Mouse (Mus musculus): ENCODE data around the gene Crlf1.

The Crlf1 gene

DNA sequence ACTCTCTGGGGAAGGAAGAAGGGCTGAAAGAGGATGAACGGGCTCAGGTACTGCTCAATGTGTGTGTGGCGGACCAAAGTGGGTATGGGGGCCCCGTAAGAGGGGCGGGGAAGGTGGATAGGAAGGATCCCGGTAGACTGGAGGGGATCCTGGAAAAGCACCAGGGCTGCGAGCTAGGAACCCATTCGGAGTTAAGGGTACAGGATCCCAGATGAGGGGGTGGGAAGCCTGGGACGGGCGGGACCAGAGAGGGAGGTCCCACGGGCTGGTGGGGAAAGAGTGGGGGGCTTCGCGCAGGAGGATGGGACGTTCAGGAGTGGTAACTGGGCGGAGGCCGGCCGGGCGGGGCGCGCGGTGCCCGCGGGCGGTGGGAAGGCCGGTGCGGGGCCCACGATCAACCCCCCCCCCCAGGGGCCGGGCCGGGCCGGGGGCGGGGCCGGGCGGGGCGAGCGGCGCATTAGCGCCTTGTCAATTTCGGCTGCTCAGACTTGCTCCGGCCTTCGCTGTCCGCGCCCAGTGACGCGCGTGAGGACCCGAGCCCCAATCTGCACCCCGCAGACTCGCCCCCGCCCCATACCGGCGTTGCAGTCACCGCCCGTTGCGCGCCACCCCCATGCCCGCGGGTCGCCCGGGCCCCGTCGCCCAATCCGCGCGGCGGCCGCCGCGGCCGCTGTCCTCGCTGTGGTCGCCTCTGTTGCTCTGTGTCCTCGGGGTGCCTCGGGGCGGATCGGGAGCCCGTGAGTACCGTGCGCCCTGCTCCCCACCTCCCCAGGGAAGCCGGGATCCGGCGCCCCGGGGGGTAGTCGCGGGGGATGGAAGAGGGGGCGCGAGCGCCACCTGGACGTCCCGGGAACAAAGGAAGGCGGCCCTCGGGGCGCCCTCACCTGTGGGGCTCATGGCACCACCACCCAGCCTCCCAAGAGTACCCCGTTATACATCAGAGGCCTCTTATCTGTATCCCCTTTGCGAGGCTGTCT is at the start of gene Crlf1:
Gene Crlf1, plus strand, starts transcription at position 495 of the 977 bp plus-strand sequence.
- DNase-seq (ENCODE audit: inconsistent ontology term), result no peak

DNA sequence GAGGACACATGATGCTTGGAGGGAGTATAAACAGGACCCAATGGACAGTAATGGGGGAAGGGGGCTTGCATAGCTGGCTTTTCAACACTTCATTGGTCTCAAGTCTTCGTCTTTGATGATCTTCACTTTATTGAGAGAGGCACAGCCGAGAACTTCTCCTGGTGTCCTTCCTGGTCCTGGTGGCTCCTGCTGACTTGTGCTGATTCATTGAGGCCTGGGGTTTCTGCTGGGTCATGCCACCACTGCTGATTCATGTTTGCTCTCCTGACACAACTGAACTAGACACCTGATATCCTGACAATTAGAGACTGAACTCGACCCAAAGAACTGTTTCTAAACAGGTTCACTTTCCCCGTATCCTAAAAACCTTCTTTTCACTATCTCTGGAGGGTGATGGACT is 49.6 kb upstream of the Crlf1 start:
- no peak for DNase-seq (ENCODE audit: inconsistent ontology term)

DNA sequence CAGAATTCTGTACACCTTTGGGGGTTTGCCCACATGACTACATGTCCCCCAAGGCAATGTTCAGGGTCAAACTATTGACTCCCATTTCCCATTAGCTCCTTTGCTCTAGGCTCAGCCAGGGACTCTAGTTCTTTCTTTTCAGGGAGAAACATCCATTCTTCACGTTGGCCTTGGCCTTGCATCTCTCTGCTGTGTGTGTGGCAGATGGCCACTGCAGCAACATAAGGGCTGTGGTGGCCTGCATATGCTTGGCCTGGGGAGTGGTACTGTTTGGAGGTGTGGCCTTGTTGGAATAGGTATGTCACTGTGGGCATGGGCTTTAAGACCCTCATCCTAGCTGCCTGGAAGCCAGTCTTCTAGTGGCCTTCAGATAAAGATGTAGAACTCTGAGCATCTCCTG is 47.0 kb upstream of the Crlf1 start:
- DNase-seq (ENCODE audit: inconsistent ontology term), result no peak

DNA sequence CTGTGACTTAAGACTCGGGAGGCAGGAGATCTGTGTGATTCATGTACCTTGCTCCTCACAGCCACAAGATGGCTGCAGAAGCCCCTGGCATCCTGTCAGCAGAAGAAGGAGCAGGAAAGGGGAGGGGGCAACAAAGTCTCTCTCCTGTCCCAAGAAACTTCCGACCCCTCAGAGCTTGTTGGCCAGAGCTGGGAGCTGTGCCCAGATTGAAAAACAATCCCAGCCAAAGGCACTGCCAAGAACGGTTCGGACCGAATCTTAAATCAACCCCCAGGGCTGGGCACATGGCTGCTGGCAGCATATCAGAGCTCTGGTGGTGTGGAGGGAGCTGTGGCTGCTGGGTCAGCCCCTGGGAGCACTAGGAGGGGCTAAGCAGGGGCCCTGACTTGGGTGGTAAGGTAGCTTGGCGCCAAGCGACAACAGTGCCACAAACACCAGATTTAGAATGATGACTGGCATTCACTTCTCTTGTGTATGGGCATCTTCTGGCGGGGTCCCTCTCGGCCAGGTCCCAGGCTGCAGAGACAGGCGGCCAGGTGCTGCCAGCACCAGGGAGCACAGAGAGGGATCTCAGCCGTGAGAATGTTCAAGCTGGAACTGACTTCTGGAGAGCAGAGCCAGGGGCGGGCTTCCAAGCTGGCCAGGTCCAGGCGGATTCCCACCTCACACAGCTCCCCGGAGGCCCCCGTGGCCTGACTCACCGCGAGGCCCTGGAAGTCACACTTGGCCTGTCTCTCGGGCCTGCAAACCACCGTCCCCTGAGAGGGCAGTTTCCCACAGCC is 45.1 kb upstream of the Crlf1 start:
- DNase-seq (ENCODE audit: inconsistent ontology term), result peak; percentile 64

DNA sequence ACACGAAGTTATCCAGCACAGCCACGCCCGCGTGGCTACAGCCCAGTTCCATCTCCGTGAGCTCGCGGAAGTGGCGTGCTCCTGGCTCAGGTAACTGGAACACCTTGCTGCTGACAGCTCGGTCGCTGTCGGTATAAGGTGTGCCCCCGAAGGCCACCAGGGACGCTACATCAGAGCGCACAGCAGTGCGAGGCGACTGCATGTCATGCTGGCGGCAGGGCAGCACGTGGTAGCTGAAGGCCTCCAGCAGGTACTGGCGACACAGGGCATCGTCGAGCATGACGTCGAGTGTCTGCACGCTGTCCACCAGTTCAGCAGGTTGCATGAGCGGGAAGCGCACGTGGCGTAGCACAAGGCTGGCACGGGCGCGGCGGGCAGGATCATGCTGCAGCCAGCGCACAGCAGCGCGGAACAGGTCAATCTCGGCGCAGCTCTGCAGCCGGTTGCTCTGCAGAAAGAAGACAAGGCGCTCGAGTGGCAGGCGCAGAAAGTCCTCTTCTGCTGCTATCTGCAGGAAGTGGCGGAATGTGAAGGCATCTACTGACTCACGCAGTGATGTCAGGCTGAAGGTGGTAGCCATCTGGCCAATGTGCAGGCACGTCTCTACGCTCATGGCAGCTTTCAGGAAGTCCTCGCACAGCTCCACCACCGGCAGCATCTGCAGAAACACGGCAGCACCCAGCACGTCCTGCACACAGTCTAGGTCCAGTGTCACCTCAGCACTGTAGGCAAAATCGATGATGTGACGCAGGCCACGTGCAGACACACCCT is 40.6 kb upstream of the Crlf1 start:
- no peak for DNase-seq (ENCODE audit: inconsistent ontology term)

DNA sequence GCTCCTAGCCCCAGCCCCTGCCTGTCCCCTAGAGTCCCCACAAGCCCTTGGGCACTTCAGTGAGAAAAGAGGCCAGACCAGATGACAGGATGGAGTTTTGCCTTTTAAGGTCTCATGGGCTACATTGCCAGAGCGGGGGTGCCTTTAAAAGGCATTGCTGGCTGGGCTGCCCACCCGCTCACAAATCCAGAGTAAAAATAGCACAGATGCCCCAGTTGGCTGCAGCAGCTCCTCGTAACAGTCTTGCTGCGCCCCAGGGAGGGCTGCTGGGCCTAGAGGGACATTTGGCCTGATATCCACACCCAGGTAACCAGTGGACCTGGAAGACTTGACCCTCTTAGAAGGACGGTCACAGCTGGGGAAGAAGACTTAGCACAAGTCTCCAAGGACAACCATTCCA is 39.1 kb upstream of the Crlf1 start:
- no peak for DNase-seq (ENCODE audit: inconsistent ontology term)

DNA sequence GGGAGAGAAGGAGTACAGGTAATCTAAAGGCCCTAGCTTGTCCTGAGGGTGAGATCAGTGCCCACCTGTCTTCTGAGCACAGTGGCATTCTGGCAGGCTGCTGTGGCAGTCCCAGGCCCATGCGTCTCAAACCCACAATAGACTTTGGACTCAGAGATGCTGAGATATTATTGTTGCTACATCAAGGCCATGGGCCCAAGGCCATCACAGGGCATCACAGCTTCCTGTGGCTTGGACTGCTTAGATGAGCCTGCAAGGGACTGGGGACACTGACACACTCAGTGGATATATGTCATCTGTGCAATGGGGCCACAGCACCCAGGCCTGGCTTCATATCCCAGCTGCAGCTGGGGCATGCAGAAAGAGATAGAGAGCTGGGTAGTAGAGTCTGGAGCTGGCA is 36.0 kb upstream of the Crlf1 start:
- DNase-seq (ENCODE audit: inconsistent ontology term), result no peak

DNA sequence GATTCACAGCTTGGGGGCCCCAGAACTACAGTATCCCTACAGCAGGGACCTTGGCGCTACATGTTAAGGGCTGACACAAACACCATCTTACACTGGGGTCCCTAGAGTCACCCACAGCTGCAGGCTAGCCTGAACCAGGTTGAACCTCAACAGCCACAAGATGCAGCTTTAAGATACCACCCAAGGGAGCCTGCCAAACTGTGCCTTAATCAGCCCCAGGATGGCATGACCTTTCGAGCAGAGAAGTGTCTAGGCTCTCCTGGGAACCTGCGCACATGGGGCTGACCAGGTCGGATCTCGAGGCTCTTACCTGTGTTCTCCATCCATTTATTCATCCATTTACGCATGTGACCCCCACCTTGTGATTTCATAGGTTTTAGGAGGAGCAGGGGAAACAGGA is 35.1 kb upstream of the Crlf1 start:
- no peak for DNase-seq (ENCODE audit: inconsistent ontology term)

DNA sequence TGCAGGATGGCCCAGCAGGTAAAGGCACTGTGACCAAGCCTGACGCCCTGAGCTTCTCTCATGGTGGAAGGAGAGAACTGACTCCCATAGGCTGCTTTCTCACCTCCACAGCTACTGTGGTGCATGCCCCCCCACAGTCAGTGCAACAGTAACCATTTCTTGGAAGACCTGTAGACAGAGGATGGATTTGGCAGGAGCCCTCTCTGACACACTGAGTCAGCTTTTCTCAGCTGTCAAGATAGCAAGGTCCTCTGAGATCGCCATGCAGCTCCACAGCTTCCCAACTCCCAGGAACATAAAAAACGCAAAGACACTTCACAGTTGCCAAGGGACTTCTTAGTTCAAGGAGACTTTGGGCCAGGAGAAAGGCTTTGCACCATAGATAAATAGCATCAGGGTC is 34.5 kb upstream of the Crlf1 start:
- DNase-seq (ENCODE audit: inconsistent ontology term), result no peak

DNA sequence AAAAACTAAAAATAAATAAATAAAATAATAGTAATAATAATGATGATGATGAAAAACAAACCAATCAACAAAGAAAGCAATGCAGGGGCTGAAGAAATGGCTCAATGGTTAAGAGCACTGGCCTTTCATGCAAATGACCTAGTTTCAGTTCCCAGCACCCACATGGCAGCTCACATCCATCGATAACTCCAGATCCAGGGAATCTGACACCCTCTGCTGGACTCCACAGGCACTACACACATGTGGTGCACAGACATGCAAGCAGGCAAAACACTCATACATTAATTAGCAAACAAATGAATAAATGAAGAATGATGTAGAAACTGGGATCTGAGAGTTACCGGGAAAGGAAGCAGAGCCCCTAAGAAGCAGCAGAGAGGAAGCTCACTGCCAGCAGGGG is 33.3 kb upstream of the Crlf1 start:
- DNase-seq (ENCODE audit: inconsistent ontology term), result no peak

DNA sequence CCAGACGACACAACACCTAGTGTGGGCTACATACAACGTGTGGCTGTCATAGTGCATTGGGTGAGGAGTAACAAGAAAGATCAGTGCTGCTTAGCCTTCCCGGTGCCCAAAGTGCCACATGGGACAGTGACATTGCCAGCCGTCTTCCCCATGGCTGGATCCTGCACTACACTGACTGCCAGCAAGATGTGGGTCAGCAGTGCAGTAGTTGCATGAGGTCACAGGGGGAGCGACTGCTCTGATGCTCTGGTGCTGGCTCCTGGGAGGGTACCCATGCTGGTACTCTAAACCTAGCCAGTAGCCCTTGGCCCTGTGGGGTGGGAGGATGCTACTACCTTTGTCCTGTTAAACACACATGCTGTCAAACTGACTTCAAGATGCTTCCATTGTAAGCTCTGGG is 32.8 kb upstream of the Crlf1 start:
- DNase-seq (ENCODE audit: inconsistent ontology term), result no peak

DNA sequence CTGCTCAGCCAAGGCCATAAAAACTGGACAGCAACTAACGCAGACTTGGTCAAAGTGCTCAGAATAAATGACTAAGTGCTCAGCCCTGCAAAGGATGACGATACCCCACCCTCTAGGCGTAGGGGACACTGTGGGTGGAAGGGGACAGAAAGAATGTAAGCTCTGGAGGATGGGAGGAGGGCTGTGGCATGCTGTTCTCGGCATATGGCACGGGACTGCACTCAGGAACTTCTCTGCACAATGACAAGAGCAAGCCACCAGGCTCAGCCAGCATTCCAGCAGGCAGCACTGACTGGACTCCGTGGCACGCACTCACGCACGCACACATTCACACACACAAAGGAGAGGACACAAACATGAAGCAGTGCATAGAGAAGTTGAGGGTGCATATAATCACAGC is 32.4 kb upstream of the Crlf1 start:
- peak; percentile 91 for DNase-seq (ENCODE audit: inconsistent ontology term)

DNA sequence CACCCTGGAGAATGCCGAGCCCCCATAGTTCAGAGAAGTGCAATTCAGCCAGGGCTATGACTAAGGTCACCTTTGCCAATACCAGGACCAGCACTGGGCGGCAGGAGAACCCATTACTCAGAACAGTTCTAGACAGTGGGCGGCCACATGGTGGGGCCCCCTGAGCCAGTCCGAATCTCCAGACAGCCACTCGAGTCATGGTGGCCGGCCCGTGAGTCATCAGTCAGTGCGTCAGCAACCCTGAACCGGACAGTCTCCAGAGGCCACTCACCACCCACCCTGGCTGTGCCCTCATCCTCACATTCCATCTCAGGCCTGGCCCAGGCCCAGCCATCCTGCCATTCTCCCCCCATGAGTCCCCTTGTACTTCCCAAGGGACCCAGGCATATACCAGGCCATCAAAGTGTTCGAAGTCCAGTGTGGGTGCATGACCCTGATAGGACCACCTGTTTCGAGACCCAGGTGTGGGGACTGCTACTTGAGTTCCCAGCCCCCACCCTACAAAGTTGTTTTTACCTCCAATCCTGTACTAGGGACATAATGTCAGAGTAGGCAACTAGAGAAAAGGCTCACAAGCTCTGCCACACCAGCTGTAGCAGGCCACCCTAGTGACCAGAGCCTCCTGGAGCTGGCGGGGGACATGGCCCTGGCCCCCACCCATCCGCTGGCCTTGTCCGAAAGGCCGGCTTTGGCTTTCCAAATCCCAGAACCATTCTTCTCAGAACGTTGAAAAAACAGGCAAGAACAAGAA is 31.0 kb upstream of the Crlf1 start:
- peak; percentile 90 for DNase-seq (ENCODE audit: inconsistent ontology term)

DNA sequence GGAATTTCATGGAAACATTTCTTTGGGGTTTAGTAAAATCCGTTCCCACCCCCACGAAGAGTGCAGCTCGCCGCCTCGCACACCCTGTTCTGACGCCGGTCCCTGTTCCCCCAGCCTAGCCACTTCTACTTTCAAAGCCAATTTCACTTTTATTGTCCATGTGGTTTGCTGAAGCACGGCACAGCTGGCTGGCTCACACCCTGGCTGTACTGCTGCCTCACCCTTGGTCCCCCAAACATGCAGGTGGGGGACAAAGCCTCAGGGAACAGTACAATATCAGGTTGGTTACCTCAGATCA is 30.5 kb upstream of the Crlf1 start:
- DNase-seq (ENCODE audit: inconsistent ontology term), result no peak

DNA sequence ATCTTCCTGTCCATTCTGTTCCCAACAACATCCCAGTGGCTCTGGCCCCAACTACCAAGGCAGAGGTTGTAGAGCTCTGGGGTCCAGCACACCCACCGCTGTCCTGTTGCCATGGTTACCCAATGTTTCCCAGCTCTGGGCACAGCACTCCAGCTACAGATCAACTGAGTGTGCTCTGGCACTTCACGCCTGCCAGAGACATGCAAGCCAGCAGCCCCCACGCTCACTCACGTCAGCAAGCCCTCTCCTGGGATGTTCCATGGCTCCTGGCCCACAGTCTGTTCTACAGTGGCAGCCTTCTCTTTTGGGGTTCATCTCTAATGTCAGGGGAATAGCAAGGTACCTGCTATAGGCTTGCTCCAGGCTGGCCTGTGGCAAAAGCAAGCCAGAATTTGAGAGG is 29.7 kb upstream of the Crlf1 start:
- DNase-seq (ENCODE audit: inconsistent ontology term), result no peak

DNA sequence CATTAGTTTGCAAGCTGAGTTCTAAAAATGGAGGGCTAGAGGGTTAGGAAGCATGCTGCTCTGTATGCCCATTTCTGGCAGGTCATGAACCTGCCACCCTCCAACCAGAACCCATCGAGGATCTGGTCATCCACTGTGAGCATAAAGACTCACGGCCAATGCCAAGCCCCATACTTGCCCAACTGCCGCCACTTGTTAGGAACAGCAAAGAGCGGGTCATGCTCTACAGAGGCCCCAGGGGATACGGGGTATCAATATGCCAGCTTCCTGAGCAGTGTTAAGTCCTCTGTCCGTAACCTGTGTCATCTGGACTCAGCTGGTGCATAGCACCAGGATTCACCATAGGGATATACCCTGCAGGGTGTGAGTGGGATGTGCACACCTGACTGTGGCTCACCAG is 28.8 kb upstream of the Crlf1 start:
- DNase-seq (ENCODE audit: inconsistent ontology term), result no peak

DNA sequence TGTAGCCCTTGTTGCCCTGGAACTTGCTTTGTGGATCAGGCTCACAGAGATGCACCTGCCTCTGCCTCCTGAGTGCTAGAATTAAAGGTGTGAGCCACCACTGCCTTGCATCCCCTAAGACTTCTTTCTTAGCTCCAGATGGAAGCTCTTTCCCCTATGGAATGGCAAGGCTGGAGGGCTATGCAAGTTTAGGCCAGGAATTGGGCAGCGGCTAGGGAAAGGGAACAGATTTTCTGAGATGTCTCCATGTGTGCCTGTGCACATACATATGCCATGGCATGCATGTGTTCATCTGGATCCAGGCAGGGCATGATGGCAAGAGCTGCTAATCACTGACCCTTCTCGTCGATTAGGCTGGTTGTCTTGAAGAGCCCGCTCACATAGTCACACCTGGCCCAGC is 27.3 kb upstream of the Crlf1 start:
- DNase-seq (ENCODE audit: inconsistent ontology term), result no peak

DNA sequence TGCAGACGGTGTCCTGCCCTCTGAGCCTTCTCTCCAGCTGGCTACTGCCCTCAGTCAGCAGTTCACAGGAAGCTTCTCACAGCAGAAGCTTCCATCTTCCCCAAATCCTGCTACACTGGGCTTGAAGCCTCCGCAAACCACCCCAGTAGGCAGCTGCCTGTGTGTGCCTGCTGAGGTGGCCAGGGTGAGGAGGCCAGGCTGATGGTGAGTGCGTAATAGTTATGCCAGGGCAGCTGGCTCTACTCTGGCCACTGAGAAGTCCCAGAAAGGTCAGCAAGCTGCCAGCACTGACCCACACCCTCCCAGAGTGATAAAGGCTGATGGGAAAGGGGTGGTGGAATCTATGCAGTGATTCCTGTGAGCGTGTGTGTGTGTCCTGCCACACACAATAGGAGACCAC is 26.7 kb upstream of the Crlf1 start:
- no peak for DNase-seq (ENCODE audit: inconsistent ontology term)

DNA sequence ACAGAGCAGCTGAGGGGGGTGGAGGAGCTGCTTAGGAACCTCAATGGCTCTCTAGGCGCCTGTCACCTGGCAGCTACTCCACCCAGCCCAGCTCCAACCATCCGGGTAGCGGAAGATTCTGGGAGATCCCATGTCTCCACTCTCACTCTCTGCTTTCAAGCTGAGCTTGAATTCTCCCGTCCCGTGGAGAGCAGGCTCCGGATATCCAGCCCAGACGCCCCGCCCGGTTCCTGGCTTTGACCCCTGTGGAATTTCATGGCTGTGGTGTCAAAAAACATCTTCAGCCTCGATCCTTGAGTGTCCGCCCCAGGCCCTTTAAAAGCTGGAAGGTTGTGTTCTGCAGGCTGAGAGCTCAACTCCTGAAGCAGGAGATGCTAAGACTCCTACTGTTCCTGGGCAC is 26.2 kb upstream of the Crlf1 start:
- no peak for DNase-seq (ENCODE audit: inconsistent ontology term)

DNA sequence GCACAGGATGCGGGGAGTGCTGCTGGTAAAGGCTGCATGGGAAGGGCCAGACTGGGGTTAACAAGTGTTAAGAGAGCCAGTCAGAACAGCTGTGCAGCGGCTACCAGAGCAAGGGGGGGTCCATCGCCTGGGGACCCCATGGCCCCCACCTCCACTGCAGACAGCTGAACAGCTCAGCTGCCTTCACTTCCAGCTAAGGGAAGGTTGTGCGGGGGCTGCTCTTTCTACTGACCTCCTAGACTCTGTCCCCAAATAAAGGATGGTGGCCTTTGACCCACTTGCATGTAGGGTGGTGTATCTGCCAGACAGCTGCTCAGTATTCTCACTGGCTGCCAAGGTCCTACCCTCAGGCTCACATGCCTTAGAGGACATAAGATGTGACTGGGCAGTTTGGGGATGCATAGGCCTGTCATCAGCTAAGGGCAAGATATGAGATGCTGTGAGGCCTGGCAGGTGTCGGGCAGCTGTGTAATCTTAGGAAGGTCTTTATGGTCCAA is 25.7 kb upstream of the Crlf1 start:
- no peak for DNase-seq (ENCODE audit: inconsistent ontology term)

DNA sequence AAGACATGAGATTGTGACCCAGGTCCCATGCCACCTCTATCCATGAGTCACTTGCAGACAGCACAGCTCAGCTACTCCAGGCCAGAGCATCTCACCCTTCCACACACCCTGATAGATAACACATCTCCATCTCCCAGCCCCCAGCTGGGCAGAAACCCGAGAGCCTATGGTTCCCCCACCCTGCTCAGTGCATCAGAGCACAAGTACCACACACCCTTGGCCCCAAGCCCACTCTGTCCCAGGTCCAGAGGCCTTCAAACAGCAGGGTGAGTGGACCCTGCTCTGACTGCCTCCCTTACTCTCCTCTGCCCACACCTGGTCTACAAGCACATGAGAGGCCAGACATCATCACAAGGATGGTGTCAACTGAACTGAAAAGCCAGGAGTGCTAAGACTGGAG is 25.1 kb upstream of the Crlf1 start:
- no peak for DNase-seq (ENCODE audit: inconsistent ontology term)

DNA sequence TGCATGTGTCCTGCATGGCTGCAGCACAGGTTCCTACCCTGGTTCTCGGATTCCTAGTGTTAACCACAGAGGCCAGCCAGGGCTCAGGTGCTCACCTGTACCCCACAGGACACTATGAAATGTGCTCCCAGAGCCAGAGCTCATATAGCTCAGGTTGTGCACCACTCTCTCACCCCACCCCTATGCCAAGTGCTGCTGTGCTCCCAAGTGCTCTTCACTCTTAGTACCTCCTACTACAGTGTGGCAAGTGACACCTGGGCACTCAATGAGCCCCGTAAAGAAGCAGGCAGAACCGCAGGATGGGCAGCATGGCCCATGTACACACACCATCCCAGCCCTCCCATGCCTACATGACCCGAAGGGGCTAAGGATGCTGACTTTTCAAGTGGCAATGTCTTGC is 24.2 kb upstream of the Crlf1 start:
- DNase-seq (ENCODE audit: inconsistent ontology term), result no peak

Measured in Muller cell, postnatal 12 days (primary cell).